Mouse (Mus musculus) central nervous system, embryonic 18 days (tissue): ENCODE measurements around the gene Slc38a9. TPM values are rescaled to one million over a fixed set of nuclear protein-coding genes. Genes with fewer than 3 reads are reported as not detected.

Source experiments
- polyA plus RNA-seq: library from polyadenylated mRNA; depleted of rRNA; stranded (reverse); fragments of >200 nt; gene quantifications from 2 replicates; pipeline ENCODE4 v1.2.3, GENCODE M21; 2012; rRNA removed

The Slc38a9 gene
- 17.7 and 17.9 TPM in 2 replicates for polyA plus RNA-seq

GRCm38 (mm10) chr13:112660574-112661381 lies at the start of gene Slc38a9:
TSS of gene Slc38a9 (plus strand) at chr13:112660751.

GRCm38 (mm10) chr13:112652205-112652604 lies 8.3 kb upstream of the Slc38a9 start, which contains the start of gene Ddx4:
TSS of gene Ddx4 (minus strand) at chr13:112652475.

Other genes starting within 250 kb of the Slc38a9 start
- gene Il6st, start 196.7 kb upstream of the Slc38a9 start, polyA plus RNA-seq, result 13.3 and 13.7 TPM in 2 replicates
- gene Il31ra, start 66.4 kb upstream of the Slc38a9 start, polyA plus RNA-seq, result 0.13 and 0.16 TPM in 2 replicates
- gene Ddx4, start 8.3 kb upstream of the Slc38a9 start, polyA plus RNA-seq, result 1.7 TPM in 2 replicates
- 39.4 and 43.9 TPM in 2 replicates for gene Plpp1, start 140.0 kb downstream of the Slc38a9 start, polyA plus RNA-seq